Mouse (Mus musculus) kidney, postnatal 36 days (tissue): ENCODE data around the gene Anp32a.

Source experiments
- DNase-seq, 2 experiments: peaks; one replicate each; pipeline ENCODE4 v3.0.0; 2021 to 2022; ENCODE audit warnings: mixed read lengths in 2 of 2

Anp32a gene

DNA sequence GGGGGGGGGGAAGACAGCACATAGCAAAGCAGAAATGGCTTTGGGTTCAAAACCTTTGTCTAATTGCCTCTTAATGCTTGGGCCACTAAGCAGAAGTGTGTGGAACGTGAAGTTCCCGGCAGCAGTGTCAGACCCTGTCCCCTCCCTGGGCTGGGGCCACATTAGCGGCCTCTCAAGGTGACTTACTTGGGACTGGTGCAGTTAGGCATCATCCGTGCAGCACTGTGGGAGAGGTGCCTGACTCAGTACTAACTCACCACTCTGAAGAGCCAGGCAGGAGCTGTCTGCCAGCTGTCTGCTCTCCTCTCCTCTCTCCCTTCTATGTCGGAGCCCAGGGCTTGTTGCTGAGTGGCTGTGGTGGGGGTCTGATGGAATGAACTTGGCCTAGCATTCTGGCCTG is 6.1 kb downstream of the Anp32a start:
- peak in 1 of 2 experiments; percentile 21 for DNase-seq

DNA sequence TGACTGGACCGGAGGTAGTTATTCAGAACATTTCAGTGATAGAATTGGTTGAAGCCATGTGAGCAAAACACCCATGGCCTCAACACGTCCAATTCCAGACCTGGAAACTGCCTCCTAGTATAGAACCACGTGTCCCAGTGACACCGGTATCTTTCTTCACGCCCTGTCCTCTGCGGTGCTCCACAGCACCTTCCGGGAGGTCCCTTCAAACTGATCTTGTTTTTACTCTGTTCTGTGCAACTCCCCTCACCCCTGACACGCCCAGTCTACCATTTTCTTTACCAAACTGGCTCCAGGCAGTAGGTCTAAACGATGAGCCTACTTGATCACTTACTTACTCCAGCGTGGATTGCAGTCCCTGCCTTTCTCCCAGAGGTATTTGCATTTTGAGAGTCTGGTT is 7.0 kb downstream of the Anp32a start:
- no peak for DNase-seq

DNA sequence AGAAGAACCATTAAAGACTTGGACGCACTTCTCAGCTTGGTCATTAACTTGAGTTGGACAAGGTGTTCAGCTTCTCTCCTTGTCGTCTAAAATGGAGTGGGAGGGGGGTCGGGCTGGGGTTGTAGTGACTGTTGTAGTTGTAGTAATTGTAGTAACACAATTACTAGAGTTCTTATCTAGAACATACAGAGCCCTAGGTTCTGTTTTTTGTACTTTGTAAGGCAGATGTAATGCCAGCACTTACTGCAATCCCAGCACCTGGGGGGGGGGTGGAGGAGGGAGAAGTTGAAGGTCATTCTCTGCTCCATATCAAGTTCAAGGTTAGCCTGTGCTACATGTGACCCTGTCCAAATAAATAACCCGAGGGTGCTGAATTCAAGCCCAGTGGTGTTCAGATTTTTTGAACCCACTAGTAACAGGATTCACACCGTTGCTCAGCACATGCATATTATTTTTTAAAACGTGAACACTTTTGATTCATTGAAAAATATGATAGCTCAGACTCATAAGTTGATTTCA is 7.4 kb downstream of the Anp32a start:
- DNase-seq: peak; percentile 30 to 42

DNA sequence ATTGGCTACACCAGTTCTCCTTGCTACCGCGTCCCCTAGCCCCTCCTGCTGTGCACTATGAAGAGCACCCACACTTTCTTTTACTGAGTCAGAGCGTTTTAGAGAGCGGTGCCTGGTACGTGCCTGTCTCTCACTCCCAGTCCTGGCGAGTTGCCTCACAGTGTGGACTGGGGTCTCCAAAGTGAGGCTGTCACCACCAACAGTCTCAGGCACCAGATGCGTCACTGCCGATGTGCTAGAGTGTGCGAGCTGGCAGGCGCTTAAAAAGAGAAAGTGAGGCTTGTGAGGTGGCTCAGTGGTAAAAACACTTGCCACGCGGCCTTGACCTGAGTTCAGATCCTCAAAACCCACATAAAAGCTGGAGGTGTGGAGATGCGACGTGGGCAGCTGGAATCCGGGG is 8.2 kb downstream of the Anp32a start:
- DNase-seq: peak in 1 of 2 experiments; percentile 6

DNA sequence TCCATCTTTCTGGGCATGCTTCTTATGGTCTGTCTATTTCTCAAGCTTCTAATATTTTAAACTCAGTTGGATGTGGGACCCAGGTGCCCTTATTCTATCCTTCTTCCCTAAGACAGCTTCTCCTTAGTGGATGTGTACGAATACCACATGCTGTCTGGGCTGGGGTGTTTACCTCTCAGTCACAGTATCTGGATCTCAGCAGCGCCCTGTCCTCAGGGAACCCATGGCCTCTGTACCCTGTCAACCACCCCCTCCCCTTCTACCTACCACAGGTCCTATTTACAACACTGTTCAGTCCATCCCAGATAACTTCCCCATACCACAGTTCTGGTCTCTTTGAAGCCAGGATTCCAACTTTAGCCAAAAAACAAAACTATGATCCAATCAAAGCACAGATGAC is 9.6 kb downstream of the Anp32a start:
- peak in 1 of 2 experiments; percentile 5 for DNase-seq

DNA sequence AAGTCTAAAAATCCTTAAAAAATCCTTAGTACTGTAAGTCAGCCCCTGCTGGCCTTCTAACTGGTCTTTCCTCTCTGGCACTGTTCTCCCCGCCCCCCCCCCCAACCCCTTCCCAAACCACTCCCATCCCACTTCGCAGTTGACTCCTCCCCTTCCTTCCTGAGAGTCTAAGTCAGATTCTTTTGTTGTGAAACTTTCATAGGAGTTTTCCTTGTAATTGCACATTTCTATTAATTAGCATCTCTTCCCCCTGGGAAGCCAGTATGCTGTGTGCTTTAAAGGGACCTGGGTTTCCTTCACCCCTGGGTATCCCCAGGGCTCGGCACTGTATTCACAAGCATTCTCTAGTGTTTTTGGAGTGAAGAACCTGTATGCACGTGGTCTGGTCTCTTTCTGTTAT is 10.1 kb downstream of the Anp32a start:
- DNase-seq: peak in 1 of 2 experiments; percentile 44

DNA sequence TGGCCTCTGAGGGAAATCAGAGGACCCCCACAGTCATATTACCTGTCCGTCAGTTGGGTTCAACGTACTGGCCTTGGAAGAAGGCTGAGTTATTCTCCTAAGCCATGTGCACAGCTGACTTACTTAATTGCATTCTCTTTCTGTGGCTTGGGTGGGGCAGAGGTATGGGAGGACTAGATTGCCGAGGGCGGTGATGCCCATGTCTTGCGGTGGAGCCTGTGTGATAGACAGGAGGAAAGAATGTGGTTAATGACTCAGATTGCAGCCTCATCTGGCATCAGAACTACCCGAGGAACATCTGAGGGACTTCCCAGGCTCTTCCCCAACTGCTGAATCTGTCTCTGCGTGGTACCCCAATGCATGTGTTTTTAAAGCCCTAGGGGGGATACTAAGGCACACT is 12.7 kb downstream of the Anp32a start:
- DNase-seq: no peak

DNA sequence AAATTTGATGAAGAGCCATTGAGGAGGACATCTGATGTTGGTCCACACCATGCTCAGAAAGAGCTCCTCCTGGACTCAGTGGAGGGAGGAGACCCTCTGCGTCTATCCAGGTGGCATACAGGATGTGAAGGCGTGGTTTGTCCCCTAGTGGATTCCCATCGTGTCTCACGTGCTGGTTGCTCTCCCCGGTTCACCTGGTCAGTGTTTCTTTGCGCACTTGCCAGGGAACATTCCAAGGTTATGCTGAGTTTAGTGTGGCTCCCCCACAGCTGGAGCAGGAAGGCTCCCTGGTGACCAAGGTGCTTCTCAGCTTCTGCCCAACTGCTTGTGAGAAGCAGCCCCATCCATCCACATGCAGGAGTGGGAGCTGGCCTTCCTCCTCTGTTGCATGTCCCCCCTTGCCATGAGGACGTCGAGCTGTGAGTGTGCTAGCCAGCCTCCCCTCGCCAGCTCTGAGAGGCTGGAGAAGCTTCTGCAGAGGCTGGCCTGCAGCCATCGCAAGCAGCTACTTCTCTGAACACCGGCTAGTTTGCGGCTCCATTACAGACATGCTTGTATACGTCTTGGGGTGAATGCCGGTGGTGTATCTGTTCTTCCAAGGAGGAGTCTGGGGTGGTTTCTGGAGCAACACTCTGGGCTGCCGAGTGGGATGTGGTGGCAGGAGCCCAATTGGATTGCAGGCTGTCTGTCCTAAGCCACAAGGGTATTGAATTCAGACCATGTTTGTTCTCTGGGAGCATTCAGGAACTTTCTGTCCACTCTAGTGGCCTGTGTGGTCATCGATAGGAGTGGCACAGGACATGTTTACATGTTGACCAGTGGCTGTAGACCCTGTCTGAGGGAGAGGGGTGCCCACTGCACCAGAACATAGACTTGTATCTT is 14.0 kb downstream of the Anp32a start:
- DNase-seq: peak in 1 of 2 experiments; percentile 66

DNA sequence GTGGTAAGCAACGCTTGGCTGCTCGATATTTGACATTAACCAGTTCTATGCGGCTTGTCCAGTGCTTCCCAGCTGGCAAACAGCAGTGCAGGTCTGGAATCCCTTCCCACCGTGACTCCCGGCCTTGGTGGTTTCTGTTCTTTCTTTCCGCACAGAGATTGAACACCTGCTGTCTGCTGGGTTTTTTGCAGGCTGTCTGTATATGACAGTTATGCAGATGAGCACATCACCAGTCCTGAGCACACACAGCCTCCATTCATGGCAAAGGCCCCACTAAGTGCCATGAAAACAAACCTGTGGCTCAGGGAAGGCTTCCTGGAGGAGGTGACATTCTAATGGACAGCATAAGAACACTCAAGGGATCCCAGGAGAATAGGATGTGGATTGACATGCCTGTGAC is 14.7 kb downstream of the Anp32a start:
- no peak for DNase-seq

DNA sequence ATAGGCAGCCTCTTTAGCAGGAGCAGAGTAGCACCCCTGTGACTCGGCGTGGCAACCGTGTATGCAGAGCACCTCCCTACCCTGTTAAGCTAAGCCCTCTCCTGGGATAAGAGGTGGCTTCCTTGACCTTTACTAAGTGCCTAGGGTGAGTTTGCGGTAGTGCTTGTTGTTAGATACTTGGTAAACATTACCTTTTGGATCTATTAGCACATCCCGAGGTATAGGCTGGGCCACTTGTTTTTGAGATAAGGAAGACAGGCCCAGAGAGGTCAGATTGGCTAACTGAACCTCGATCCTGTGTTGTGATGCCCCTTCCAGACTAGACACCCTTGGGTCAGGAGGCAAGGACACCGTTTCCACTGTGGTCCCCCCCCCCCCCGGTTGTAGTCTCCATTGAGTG is 16.5 kb downstream of the Anp32a start:
- no peak for DNase-seq

DNA sequence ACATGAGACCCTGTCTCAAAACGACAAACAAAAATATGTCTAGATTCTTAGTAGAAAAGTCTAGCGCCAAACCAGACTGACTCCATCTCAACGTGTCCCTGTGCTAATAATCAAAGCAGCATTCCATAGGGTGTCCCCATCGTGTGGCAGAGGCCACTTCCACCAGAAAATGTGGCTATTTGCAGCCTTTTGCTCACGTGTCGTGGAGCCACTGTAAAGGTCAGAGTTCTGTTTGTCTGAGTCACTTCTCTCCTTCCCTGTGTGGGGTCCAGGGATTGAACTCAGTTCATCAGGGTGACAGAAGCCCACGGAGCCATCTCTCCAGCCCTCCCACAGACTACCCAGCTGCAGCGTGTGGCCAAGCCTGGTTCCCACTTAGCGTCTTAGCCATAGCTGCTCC is 17.8 kb downstream of the Anp32a start:
- DNase-seq: no peak

DNA sequence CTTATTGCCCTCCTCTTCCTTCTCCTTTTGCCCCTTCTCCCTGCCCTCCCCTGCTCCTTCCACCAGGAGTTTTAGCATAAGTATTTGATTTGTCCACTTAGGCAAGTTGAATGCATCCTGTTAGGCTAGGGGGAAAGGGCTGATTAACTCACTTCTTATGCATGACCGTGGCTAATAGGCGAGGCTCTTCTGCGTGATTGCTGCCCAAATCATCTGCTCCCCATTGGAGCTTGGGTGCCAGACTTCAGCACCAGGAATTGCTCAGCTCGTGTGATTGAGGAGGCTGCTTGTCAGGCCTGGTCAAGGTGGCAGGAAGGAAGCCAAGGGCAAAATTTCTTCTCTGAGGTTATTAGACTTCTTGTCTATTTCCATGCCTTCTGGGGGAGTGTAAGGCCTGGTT is 19.8 kb downstream of the Anp32a start:
- DNase-seq: no peak

DNA sequence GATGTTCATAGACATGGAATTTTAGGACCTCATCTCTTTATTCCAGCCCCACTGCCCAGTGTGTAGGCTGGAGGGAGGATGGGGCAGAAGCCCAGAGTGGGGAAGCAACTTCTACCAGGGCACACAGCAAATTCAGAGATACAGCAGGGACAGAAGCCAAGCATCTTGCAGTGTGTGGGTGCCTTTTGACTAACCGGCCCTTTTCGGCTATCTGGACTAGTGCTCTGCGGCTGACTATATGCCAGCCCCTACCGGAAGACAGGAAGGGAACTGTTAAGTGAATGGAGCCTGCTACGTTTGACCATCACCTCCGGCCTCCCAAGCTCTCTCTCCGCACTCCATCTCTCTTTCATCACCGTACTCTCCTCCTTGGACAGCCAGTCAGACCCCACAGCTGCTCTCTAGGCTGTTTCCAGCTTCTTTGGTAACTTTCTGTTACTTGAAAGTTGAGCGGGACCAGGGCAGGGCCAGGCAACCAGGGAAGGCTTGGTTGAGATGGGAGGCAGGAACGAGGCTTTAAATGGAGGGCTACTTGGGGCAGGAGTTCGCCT is 21.8 kb downstream of the Anp32a start:
- DNase-seq: peak in 1 of 2 experiments; percentile 20

DNA sequence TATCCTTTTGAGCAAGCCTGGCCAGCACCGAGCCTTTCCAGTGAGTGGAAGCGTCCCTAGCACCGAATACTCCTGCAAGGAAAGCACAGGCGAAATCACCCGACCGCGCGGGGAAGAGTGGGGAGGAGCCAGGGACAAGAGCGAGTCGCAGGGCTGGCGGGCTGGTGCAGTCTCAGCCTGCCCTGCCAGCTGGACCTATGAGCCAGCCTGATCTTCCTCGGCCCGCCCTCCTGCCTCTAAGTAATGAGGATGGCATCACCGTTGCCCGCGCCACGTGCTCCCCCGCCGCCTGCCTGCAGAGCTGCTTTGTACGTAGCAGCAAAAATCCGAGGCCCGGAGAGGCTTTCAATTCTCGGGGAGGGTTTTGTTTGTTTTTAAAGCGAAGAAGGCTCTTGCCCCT is 22.5 kb downstream of the Anp32a start:
- DNase-seq: peak; percentile 94 to 96

DNA sequence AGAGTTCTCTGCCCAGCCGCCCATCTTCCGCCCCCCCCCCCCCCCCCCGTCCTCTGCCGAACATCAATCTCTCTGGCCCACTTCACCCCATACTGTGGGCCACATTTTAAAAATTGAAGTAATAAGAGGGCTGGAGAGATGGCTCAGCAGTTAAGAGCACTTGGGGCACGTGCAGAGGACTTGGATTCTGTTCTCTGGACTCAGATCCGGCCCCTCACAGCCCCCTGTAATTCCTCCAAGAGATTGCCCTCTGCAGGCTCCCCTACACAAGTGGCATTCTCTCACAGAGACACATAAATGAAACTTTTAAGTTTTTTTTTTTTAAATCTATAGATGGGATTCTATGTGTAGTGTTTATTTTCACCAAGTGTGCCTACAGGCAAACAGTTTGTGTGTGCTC is 23.1 kb downstream of the Anp32a start:
- DNase-seq: peak in 1 of 2 experiments; percentile 16

DNA sequence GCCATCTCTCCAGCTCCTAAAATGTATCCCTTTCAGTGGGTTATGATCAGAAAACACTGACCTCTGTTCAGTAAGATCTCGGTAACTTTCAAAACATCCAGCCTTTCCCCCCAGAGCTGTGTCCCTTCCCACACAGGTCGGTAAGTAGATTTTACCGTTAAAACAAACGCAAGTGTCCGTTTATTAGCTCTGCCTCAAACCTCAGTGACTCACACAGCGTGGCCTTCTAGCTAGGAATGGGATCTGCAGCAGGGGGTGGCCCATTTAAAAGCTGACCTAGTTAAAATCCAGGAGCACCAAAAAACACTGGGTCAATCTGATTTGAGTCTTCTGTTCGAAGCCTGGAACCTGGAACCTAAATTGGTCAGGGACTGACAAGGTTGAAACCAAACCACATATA is 23.7 kb downstream of the Anp32a start:
- peak in 1 of 2 experiments; percentile 6 for DNase-seq

DNA sequence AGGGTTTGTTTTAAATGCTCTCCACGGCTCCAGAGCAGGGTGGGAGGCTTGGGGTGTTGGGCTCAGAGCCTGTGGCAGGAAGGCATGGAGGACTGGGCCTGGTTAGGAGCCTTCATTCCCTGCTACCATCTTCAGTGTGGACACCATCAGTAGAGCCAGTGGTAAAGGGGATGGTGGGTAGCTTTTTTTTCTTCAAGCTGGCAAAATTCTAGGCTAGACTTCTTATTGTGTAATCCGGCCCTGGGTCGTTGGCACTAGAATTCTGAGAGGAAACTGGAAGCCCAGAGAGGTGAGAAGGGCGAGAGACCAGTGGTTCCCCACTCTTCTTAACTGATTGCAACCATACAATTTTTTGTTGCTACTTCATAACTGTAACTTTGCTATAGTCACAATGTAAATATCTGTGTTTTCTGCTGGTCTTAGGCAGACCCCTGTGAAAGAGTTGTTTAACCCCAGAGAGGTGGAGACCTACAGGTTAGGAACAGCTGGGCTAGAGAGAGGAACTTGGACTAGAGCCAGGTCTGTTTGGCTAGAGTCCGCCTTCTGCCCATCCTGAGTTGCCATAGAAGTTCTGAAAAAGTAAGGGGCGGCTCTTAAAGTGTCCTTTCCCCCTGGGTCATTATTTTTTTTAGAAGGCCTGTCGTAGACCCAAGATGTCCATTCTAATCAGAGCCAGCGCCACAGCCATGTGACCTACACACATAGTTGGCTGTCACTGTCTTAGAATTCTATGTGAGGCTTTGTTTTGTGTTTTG is 24.4 kb downstream of the Anp32a start:
- peak; percentile 70 to 73 for DNase-seq

DNA sequence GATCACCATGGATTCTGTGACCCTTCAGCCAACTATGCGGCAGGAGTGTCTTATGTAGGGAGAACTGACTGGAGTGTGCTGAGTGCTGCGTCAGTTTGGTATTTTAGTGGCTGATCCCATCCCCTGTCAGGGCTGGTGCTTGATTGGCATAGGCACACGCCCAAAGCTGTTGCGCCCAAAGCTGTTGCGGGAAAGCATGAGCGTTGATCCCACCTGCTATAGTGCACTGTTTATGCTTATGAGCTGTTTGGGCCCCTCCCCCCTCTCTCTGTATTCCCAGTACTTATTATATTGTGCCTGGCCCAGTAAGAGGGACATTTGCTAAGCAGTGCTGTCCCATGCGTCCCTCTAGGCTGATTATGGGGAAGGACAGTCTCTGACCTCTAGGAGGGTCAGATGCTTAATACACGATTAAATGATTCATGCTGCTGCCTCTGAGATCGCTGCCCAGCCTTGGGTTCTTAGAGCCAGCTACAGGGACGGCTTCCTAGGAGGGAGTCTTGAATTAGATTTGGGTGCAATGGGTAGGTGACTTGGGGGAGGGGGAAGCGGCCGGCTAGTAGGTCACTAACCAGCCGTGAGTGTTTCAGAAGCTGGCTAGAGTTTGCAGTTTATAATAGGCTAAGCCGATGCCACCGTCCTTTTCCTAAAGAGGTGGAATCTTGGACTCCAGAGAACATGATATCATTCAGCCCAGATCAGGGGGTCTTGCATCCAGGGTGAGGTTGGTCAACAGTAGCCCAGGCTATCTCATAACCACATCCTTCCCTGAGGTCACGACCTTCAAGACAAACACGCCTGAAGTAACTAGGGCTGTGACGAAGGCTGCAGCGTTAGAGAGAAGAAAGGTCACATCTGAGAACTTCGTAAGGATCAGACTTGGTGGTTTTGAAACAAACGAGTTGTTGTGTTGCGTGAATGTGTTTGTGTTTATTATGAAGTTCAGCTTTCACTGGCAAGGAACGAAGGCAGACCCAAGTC is 25.7 kb downstream of the Anp32a start:
- DNase-seq: peak in 1 of 2 experiments; percentile 44

DNA sequence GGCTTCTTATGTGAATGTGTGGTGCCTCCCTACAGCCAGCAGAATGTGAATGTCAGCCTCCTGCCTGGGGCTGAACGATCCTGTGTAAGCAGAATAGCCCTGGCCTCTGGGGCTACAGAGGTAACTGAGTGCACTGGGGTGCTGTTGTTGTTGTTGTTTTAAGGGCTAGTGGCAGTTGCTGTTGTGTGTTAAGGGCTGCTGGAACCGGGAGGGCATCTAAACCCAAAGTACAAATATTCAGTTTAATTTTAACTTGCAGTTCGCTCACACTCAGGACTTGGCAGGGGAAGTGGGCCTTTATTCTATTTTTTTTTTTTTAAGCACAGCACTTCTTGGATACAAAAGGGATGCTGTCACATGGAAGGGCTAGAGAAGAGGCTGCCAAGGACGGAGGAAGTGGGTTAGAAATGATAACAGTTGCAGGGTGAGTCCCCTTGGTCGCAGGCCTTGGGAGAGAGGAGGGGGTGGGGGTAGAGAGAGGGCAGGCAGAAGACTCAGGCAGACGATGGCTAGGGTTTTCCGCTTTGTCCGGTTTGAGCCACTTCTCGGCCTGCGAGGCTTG is 26.5 kb downstream of the Anp32a start:
- peak; percentile 63 to 81 for DNase-seq

DNA sequence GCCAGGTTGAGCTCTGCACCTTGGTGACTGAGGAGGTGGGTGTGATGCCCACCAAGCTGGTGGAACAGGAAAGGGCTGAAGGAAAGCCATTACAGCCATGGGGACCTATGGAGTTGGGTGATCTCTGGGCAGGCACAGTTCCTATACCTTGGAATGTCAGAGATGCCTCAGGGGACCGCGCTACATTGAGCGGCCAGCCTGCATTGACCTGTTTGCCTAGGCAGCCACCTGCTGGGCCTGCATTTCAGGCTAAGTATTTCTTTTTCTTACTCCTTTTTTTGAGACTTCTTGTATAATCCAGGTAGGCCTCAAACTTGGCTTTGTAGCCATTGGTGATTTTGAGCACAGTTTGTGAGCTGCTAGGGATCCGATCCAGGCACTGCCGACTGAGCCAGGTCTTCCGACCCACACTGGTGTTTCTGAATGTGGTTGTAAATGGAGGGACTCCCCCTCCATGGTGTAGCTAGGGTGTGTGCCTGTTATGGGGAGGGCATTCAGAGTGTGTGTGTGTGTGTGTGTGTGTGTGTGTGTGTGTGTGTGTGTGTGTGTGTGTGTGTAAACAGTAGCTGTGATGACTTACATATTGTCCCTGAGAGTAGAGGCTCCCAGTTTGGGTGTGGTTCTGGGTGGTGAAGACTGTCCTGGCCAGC is 27.3 kb downstream of the Anp32a start:
- peak; percentile 29 to 52 for DNase-seq

DNA sequence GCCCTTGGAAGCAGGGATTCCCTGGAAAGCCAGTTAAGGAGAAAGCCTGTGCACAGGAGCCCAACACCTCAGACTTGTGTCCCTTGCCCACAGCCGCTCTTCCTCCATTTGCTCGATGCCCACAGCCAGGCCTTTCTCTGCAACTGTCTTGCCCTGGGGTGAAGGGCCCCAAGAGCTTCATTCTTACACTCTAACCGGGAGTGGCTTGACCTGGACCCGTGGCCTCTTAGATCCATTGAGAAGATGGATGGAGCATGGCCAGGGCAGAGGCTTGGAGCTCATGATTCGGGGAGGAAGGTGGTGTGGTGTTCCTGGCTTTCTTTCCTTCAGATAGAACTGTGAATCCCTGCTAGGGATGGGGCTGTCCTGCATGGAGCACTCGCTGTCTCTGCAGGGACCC is 28.1 kb downstream of the Anp32a start:
- DNase-seq: peak; percentile 59 to 61
